Mouse (Mus musculus): Measurements from ENCODE around the gene Fgf5.

Fgf5 gene

DNA sequence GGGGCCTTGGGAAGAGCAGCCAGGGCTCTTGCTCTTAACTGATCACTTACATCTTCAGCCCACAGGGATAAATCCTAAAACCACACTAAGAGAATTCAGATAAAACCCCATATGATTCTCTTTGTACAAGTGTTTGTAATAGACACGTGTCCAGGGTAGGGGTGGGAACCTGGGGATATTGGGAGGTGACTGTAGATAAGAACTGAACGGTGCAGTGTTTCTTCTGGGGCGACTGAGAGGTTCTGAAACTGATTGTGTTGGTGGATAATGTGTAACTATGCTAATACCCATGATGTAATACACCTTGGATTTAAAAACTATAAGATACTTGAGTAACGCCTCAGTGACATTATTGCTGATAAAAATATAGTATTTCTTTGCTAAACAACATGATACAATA, 51.7 kb downstream of the Fgf5 start:
- no peak for DNase-seq (ENCODE audit: low read depth)

DNA sequence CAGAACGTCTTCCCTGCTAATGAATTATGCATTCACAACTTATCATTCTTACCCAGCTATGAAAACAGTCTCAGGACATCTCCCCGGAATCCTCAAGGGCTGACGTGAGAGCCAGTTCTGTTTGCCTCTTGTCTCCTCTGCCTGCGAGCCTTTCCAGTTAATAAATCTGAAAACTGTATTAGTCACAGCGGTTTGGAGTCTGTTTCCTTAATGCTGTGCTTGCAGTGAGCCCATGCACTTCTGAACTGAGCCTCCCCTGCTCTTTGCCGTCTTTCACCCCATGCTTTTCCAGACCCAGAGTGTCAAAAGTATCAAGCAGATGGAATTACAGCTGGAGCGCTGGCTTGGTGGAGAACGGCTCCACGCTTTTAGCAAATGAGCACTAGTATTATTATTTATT, 52.5 kb downstream of the Fgf5 start:
- no peak for DNase-seq (ENCODE audit: low read depth)

DNA sequence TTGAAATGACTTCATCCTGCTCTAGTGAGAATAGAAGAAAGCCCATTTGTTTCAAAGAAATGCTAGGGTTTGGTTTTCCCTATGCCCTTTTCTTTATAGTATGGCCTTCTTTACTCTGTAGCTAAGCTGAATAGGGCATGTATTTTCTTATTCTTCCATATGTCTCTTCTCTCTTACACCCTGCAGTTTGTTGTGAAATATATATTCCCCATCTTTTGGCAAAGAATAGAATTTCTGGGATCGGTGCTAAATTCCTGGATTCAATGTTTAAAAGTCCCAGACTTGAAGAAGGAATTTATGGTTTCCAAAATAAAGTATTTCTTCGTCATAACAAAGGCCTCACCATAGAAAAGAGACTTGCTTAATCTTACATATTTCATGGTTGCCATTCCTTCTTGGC, 72.6 kb downstream of the Fgf5 start:
- DNase-seq (ENCODE audit: low read depth) = no peak

All from induced T-regulatory cell, adult 2 months (primary cell).